Mouse (Mus musculus) lung, embryonic 16.5 days (tissue): ENCODE measurements around the gene Cdh13. TPM values are rescaled to one million over a fixed set of nuclear protein-coding genes. Genes with fewer than 3 reads are reported as not detected.

Experiments used
- ATAC-seq: fragments of 200-750 bp; cut with Nextera tagmentation; 2 replicates; pipeline ENCODE4 v1.8.0; 2017; ENCODE audit warnings: low read depth, mild to moderate bottlenecking, moderate library complexity
- H3K27ac ChIP-seq: fragments of 300-500 bp; sonication (generic); 2 replicates; pipeline ENCODE4 v1.5.1; 2014; ENCODE audit warnings: mild to moderate bottlenecking, control low read depth, low read length
- H3K27me3 ChIP-seq: fragments of 300-500 bp; sonication (generic); 2 replicates; pipeline ENCODE4 v1.6.1; 2014; ENCODE audit warnings: low read depth, low read length, mixed read lengths; ENCODE audit not compliant: control insufficient read depth, insufficient read depth
- H3K36me3 ChIP-seq: fragments of 300-500 bp; sonication (generic); 2 replicates; pipeline ENCODE4 v1.6.1; 2014; ENCODE audit warnings: low read length; ENCODE audit not compliant: control insufficient read depth, insufficient read depth
- H3K4me1 ChIP-seq: fragments of 300-500 bp; sonication (generic); replicated peaks from 2 replicates; pipeline ENCODE4 v1.6.1; 2014; ENCODE audit warnings: low read length, mixed read lengths; ENCODE audit not compliant: control insufficient read depth, insufficient read depth
- H3K4me2 ChIP-seq: fragments of 300-500 bp; sonication (generic); 2 replicates; pipeline ENCODE4 v1.6.1; 2014; ENCODE audit warnings: low read depth, low read length, control low read depth
- H3K4me3 ChIP-seq: fragments of 300-500 bp; sonication (generic); 2 replicates; pipeline ENCODE4 v1.5.1; 2014; ENCODE audit warnings: mild to moderate bottlenecking, low read length, control low read depth
- H3K9ac ChIP-seq: fragments of 300-500 bp; sonication (generic); 2 replicates; pipeline ENCODE4 v1.6.1; 2014; ENCODE audit warnings: low read length, control low read depth
- H3K9me3 ChIP-seq: fragments of 300-500 bp; sonication (generic); 2 replicates; pipeline ENCODE4 v1.6.1; 2016; ENCODE audit warnings: low read length; ENCODE audit not compliant: control insufficient read depth
- WGBS: fragments of 180-500 bp; shearing (Covaris S2); extraction: QIAGEN DNeasy Blood & Tissue Kit; methylation state at CpG from one replicate; pipeline ENCODE4 v1.1.7; 2014; 5-methylcytosine and 5-hydroxymethylcytosine counted together
- polyA plus RNA-seq: library from polyadenylated mRNA; unstranded; fragments of >200 nt; fragmentation: Nextera tagmentation; extraction: Ambion mirVana; gene quantifications from 2 replicates; pipeline ENCODE4 v1.2.1, GENCODE M21; 2015

The Cdh13 gene
- polyA plus RNA-seq: 4.1 and 5.8 TPM in 2 replicates

- Histone ChIP-seq H3K4me3 (peak within 1 kb of the TSS; percentile 46), H3K9me3 (no peaks in the 10 kb centered on the region), H3K27me3 (peaks cover 47% of the 10 kb centered on the region), H3K27ac (no peak within 1 kb of the TSS), H3K4me2 (peak within 1 kb of the TSS; percentile 67), H3K4me1 (peaks cover 14% of the 10 kb centered on the region), H3K36me3 (no peaks in the 10 kb centered on the region), H3K9ac (peak within 1 kb of the TSS; percentile 64)
- ATAC-seq: no peak
- under 1% methylated on average over 33 of the region's 33 CpGs for WGBS
These were observed at the start of gene Cdh13 for GRCm38 (mm10) chr8:118283600-118284111. Cdh13 (plus strand) TSS chr8:118283733.

GRCm38 (mm10) chr8:118235626-118236025, 47.9 kb upstream of the Cdh13 start:
- H3K36me3 ChIP-seq: no peaks in the 10 kb centered on the region
- no peak overlapping the region for H3K4me3 ChIP-seq
- no peak overlapping the region for H3K4me2 ChIP-seq
- H3K27me3 ChIP-seq: no peaks in the 10 kb centered on the region
- H3K9me3 ChIP-seq: no peaks in the 10 kb centered on the region
- H3K4me1 ChIP-seq: no peaks in the 10 kb centered on the region
- 63% methylated on average over 7 of the region's 7 CpGs for WGBS
- H3K27ac ChIP-seq: no peak overlapping the region
- no peak overlapping the region for H3K9ac ChIP-seq
- ATAC-seq: no peak

GRCm38 (mm10) chr8:118237150-118237620, 46.3 kb upstream of the Cdh13 start:
- Histone ChIP-seq H3K4me3 (no peak overlapping the region), H3K4me1 (no peaks in the 10 kb centered on the region), H3K9me3 (no peaks in the 10 kb centered on the region), H3K4me2 (no peak overlapping the region), H3K27ac (no peak overlapping the region), H3K27me3 (no peaks in the 10 kb centered on the region), H3K36me3 (no peaks in the 10 kb centered on the region), H3K9ac (no peak overlapping the region)
- no peak for ATAC-seq
- WGBS: 62% methylated on average over 11 of the region's 11 CpGs

- H3K27me3 ChIP-seq: no peaks in the 10 kb centered on the region
- H3K27ac ChIP-seq: no peak overlapping the region
- H3K4me3 ChIP-seq: no peak overlapping the region
- H3K4me1 ChIP-seq: no peaks in the 10 kb centered on the region
- no peaks in the 10 kb centered on the region for H3K36me3 ChIP-seq
- WGBS: 70% methylated on average over 5 of the region's 5 CpGs
- no peak overlapping the region for H3K4me2 ChIP-seq
- H3K9ac ChIP-seq: no peak overlapping the region
- ATAC-seq: no peak
- H3K9me3 ChIP-seq: no peaks in the 10 kb centered on the region
These were observed 45.4 kb upstream of the Cdh13 start for GRCm38 (mm10) chr8:118238156-118238555.

GRCm38 (mm10) chr8:118239186-118239585, 44.3 kb upstream of the Cdh13 start:
- no peak overlapping the region for H3K27ac ChIP-seq
- no peaks in the 10 kb centered on the region for H3K4me1 ChIP-seq
- no peaks in the 10 kb centered on the region for H3K27me3 ChIP-seq
- H3K4me2 ChIP-seq: no peak overlapping the region
- H3K36me3 ChIP-seq: no peaks in the 10 kb centered on the region
- ATAC-seq: no peak
- H3K9me3 ChIP-seq: no peaks in the 10 kb centered on the region
- no peak overlapping the region for H3K9ac ChIP-seq
- no peak overlapping the region for H3K4me3 ChIP-seq
- WGBS: 58% methylated on average over 1 of the region's 1 CpGs

GRCm38 (mm10) chr8:118249319-118249718, 34.2 kb upstream of the Cdh13 start:
- no peak for ATAC-seq
- no peak overlapping the region for H3K9ac ChIP-seq
- 71% methylated on average over 5 of the region's 5 CpGs for WGBS
- H3K36me3 ChIP-seq: no peaks in the 10 kb centered on the region
- no peaks in the 10 kb centered on the region for H3K27me3 ChIP-seq
- no peak overlapping the region for H3K27ac ChIP-seq
- H3K9me3 ChIP-seq: no peaks in the 10 kb centered on the region
- no peak overlapping the region for H3K4me2 ChIP-seq
- no peaks in the 10 kb centered on the region for H3K4me1 ChIP-seq
- no peak overlapping the region for H3K4me3 ChIP-seq

GRCm38 (mm10) chr8:118249923-118250322, 33.6 kb upstream of the Cdh13 start:
- H3K4me1 ChIP-seq: no peaks in the 10 kb centered on the region
- H3K9ac ChIP-seq: no peak overlapping the region
- no peaks in the 10 kb centered on the region for H3K9me3 ChIP-seq
- 62% methylated on average over 7 of the region's 7 CpGs for WGBS
- no peaks in the 10 kb centered on the region for H3K27me3 ChIP-seq
- no peak for ATAC-seq
- H3K36me3 ChIP-seq: no peaks in the 10 kb centered on the region
- no peak overlapping the region for H3K4me2 ChIP-seq
- H3K27ac ChIP-seq: no peak overlapping the region
- no peak overlapping the region for H3K4me3 ChIP-seq

- H3K27me3 ChIP-seq: no peaks in the 10 kb centered on the region
- no peak overlapping the region for H3K9ac ChIP-seq
- H3K4me1 ChIP-seq: no peaks in the 10 kb centered on the region
- no peak overlapping the region for H3K4me3 ChIP-seq
- no peaks in the 10 kb centered on the region for H3K36me3 ChIP-seq
- no peak overlapping the region for H3K27ac ChIP-seq
- no peaks in the 10 kb centered on the region for H3K9me3 ChIP-seq
- no peak for ATAC-seq
- no peak overlapping the region for H3K4me2 ChIP-seq
- 51% methylated on average over 4 of the region's 4 CpGs for WGBS
These were observed 20.4 kb upstream of the Cdh13 start for GRCm38 (mm10) chr8:118263117-118263516.

- Histone ChIP-seq H3K36me3 (no peaks in the 10 kb centered on the region), H3K4me1 (peaks cover 3% of the 10 kb centered on the region; the same call in 1 of the 2 replicates), H3K9ac (no peak overlapping the region), H3K4me2 (no peak overlapping the region), H3K27me3 (no peaks in the 10 kb centered on the region), H3K4me3 (no peak overlapping the region), H3K9me3 (no peaks in the 10 kb centered on the region), H3K27ac (no peak overlapping the region)
- 27% methylated on average over 7 of the region's 7 CpGs for WGBS
- no peak for ATAC-seq
These were observed 12.7 kb upstream of the Cdh13 start for GRCm38 (mm10) chr8:118270751-118271402.
